Mouse (Mus musculus): ENCODE results near the gene Lalba.
"Not testable (repeated sequence)": the region's sequence is repeated elsewhere in the genome, so short reads cannot be mapped to it uniquely, and the experiment has no call there.

Lalba gene

DNA sequence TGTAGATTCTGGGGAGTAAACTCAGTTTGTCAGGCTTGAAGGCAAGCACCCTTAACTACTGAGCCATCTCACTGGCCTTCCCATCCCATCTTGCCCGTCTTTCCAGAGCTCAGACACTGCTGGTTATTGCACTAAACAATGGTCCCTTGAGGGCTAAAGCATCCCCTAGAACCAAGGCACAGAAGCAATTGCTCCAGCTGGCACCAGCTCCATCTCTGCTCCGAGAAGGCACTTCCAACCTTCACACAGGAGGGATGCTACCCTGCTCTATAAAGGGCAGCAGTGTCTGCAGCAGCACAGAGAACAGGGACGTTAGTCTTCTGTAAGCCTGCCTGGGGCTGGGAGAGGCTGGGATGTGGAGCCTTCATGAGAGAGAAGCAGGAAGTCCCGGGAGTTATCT lies 9.6 kb upstream of the Lalba start, which contains the start of gene Olfr279:
Gene Olfr279, plus strand, starts transcription at position 301 of the 400 bp plus-strand sequence.
- in situ Hi-C loops (cut with MseI, MboI) = no loop called here

DNA sequence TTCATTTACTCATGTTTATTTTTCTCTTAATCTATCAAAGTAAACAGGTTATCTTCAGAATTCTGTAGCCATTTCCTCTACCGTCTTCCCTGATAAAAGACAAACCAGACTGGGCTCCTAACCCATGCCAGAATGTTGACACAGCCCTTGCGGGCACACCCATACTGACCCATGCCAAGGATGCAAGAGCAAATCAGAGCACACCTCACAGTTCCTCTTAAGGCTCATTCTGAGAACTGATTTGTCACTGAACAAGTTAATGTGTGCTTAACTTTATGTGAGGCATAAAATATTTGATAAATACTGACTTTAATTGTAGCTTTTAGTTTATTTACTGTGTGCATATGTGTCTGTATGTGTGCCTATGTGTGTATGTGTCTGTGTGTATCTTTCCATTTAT lies 8.8 kb upstream of the Lalba start:
- in situ Hi-C loops (cut with MseI, MboI) = no loop called here

DNA sequence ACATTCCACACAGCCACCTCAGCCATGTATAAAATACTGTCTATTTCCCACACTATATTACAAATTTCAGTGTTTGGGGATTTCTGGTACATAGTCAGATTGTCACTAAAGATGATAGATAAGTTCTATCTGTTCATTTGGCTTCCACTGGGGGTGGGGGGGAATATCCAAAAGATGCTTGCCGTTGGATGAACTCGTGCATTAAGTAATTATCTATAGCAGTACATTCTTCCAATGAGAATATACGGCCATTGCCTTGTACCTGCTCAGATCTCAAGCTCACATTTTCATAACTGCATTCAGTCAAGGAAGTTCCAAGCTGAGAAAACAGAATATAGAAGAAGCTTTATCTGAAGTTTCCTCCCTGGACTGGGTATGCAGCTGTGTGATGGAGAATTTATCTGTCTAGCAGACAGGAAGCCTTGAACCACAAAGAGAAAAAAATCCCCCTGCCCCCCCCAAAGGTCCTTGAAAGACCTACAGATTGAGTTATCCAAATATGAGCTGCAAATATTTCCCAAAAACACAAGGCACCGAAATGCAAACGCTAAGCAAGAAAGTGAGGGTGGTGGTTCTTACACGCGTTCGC lies 4.0 kb upstream of the Lalba start:
- in situ Hi-C loops (cut with MseI, MboI) = no loop called here

- in situ Hi-C loops (cut with MseI, MboI) = no loop called here
Observed at GRCm38 (mm10) chr15:98483907-98484886, 1.7 kb upstream of the Lalba start.

DNA sequence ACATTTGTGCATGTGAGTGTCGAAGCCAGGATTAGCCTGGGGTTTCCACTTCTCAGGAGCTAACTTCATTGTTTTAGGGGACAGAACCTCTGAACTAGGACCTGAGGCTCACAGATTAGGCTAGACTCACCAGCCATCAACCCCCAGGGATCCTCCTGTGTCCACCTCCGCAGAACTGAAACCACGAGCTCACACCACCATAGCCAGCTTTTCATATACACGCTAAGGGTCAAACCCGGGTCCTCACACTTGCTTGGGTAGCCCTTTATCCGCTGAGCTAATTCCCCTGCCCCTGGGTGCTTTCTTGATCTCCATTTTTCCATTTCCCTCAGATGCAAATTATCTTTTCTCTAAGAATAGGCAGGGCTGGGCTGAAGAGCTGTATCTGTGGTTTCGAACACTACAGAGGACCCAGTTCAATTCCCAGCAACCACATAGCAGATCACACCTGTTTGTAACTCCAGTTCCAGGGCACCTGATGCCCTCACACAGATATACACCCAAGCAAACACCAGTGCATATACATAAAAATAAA lies 2.9 kb downstream of the Lalba start:
- in situ Hi-C loops (cut with MseI, MboI) = no loop called here

GRCm38 (mm10) chr15:98476281-98476680 lies 6.2 kb downstream of the Lalba start:
- in situ Hi-C loops (cut with MseI, MboI) = no loop called here

DNA sequence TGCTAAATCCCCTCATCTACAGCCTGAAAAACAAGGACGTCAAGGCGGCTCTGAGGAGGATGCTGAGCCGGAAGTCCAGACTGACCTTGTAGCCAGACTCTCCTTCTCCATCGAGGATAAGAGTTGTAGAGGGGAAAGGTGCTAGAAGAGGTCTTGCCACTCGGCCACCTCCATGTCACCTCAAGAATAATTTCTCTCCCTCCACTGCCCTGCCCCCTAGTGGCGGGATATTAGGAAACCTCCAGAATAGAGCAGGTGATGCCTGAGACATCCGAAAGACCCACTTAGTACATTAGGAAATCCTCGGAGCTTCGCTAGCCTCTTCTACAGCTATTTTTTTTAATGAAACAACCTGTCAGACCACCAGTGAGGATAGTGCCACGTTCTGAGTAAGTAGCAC lies 7.1 kb downstream of the Lalba start:
- in situ Hi-C loops (cut with MseI, MboI) = no loop called here

DNA sequence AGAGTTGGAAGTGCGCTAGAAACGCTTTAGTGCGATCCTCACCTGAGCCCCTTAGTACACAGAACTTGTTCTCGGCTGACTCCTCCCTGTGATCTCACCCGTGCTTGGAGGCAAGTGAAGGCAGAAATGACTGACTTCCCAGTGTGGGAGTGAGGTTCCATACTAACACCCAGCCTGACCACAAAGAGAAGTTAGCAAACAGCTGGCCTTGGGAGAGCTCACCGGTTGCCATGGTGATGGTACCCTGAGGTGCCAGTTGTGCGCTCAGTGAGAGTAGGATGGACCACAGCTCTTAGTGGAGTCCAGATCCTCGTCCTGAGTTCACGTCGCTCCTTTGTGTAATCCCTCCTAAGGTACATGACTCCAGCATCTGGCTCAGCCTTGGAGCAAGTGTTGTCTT lies 7.6 kb downstream of the Lalba start:
- in situ Hi-C loops (cut with MseI, MboI) = no loop called here

DNA sequence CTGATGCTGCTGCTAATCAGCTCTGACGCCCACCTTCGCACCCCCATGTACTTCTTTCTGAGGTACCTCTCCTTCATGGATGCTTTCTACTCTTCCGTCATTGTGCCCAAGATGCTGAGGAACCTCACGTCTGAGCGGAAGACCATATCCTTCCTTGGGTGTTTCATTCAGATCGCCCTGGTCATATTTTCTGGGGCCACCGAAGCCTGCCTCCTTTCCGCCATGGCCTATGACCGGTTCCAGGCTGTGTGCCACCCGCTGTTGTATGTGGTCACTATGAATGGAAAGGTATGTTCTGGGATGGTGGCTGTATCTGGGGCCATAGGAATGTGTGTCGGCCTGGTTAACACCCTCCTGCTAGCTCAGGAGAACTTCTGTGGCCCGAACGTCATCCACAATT lies 11.0 kb downstream of the Lalba start:
- in situ Hi-C loops (cut with MseI, MboI) = no loop called here

- in situ Hi-C loops (cut with MseI, MboI) = no loop called here
Observed at GRCm38 (mm10) chr15:98469596-98469995, 12.9 kb downstream of the Lalba start, which contains the start of gene OR5BS1P. OR5BS1P (plus strand) TSS chr15:98469896.

GRCm38 (mm10) chr15:98452288-98452687 lies 30.2 kb downstream of the Lalba start, which contains the start of gene Olfr281:
Olfr281 (plus strand) TSS chr15:98452588.
- in situ Hi-C loops (cut with MseI, MboI) = no loop called here

GRCm38 (mm10) chr15:98448521-98448920 lies 34.0 kb downstream of the Lalba start:
- in situ Hi-C loops (cut with MseI, MboI) = no loop called here

DNA sequence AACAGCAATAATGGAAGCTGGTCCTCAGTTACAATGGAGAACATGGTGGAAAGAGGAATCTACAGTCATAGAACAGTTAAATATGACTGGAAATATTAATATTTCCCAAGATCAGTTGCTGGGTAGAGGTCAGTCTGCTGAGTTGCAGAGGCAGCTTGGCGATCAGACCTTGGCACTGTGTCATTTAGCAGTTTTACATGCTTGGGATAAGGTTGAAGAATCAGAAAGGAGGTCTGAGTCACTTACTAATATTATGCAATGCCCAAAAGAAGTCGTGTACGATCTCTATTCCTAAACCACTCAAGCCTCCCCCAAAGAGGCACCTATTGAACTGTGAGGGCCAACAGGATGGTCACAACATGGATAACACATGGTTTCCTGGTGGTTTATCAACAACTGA lies 38.0 kb downstream of the Lalba start:
- in situ Hi-C loops (cut with MseI, MboI) = no loop called here

- in situ Hi-C loops (cut with MseI, MboI) = not testable (repeated sequence)
Observed at GRCm38 (mm10) chr15:98430925-98431324, 51.6 kb downstream of the Lalba start, which contains the start of gene Olfr282. Olfr282 (plus strand) TSS chr15:98431225.

Measured in mouse trophoblast stem cell (cell line).